ENCODE assay signal across 11 mouse cellular contexts in the genomic region with DNA sequence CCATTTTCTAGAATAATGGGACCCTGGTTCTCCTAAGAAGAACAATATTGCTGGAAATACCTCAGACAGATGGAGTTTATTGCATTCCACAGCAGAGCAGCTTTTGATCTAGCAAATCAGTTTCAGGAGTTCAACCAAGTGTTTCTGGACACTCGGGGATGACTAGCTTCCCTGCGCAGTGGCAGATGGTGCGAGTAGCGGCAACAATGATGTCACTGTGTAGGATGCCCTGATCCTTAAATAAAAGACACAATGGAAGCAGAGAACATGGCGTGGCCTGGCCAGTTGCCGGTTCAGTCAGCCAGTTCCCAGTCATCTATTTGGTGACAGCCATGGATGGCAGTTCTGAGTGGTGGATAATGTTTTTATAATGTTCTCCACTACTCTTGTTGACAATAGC.
A peak's percentile ranks its signal among the peaks of the same experiment; 100 is the strongest.
DNase-seq lines count a peak whose midpoint lies in the region; ATAC-seq and TF ChIP-seq lines count a peak whose summit lies in the region.
"Had no signal": no experiment of that assay in that cellular context is flagged by ENCODE, and none has a peak within 500 bp of the region (broad histone marks: within the 10 kb centered on the region; RNA-seq: fewer than 3 reads in every experiment).

No protein-coding gene starts in this region.

- no peak for TF ChIP-seq EP300 in lung, postnatal 0 days (IDR thresholded peaks at IDR 0.05)

- no peak for ATAC-seq in heart, embryonic 13.5 days (ENCODE audit: extremely low read depth, insufficient number of reproducible peaks, low FRiP score, low TSS enrichment)
- peak; percentile 41 for ATAC-seq in lung, postnatal 0 days
- ATAC-seq in stomach, embryonic 14.5 days (ENCODE audit: insufficient number of reproducible peaks, insufficient read depth, low FRiP score, low read depth), result no peak
- ATAC-seq in megakaryocyte progenitor cell, adult 5-6 weeks (replicated peaks; ENCODE audit: poor library complexity), result no peak
- ATAC-seq: forebrain, embryonic 14.5 days had no signal

- no peaks in the 10 kb centered on the region for H3K36me3 ChIP-seq in heart, embryonic 13.5 days
- H3K36me3 ChIP-seq in lung, postnatal 0 days (ENCODE audit: insufficient read depth, low read length), result no peaks in the 10 kb centered on the region
- H3K36me3 ChIP-seq in stomach, embryonic 14.5 days (ENCODE audit: control insufficient read depth, insufficient read depth, low read length), result no peaks in the 10 kb centered on the region

- no peaks in the 10 kb centered on the region for H3K9me3 ChIP-seq in heart, embryonic 13.5 days
- H3K9me3 ChIP-seq in lung, postnatal 0 days (ENCODE audit: low read length), result no peaks in the 10 kb centered on the region
- no peaks in the 10 kb centered on the region for H3K9me3 ChIP-seq in stomach, embryonic 14.5 days (ENCODE audit: control insufficient read depth, low read depth, low read length)
- H3K9me3 ChIP-seq: megakaryocyte, embryonic 14.5 days had no signal

- 84% methylated on average over 6 of the region's 6 CpGs for WGBS in heart, embryonic 13.5 days
- 80% methylated on average over 6 of the region's 6 CpGs for WGBS in lung, postnatal 0 days
- WGBS in stomach, embryonic 14.5 days, result 82% methylated on average over 6 of the region's 6 CpGs

- peak overlapping the region; percentile 77 for H3K27ac ChIP-seq in heart, embryonic 13.5 days (replicated peaks)
- peak overlapping the region; percentile 47; the same call in 1 of the 2 replicates for H3K27ac ChIP-seq in lung, postnatal 0 days (ENCODE audit: low read length)
- H3K27ac ChIP-seq in embryonic fibroblast, embryonic 13.5 days (ENCODE audit: insufficient read depth, low read length), result peak overlapping the region; percentile 99
- peak overlapping the region; percentile 89 for H3K27ac ChIP-seq in stomach, embryonic 14.5 days (ENCODE audit: low read length)

- no peak for DNase-seq in heart, adult 8-10 months (ENCODE audit: low spot score)
- DNase-seq in lung, postnatal 0 days (ENCODE audit: low spot score), result no peak
- DNase-seq in lung, postnatal 36 days, result no peak
- DNase-seq in frontal cortex, postnatal 25 days (ENCODE audit: low spot score in 2 of 2), result no peak
- DNase-seq: kidney, adult 18-20 months had no signal

- H3K4me3 ChIP-seq in heart, embryonic 13.5 days, result no peak overlapping the region
- H3K4me3 ChIP-seq in lung, postnatal 0 days (ENCODE audit: low read depth, low read length), result no peak overlapping the region
- H3K4me3 ChIP-seq in embryonic fibroblast, embryonic 13.5 days (ENCODE audit: insufficient read depth, low read length), result no peak overlapping the region
- no peak overlapping the region for H3K4me3 ChIP-seq in stomach, embryonic 14.5 days (ENCODE audit: low read depth, low read length)
- H3K4me3 ChIP-seq: megakaryocyte, embryonic 14.5 days had no signal

- H3K27me3 ChIP-seq in heart, embryonic 13.5 days (replicated peaks), result no peaks in the 10 kb centered on the region
- no peaks in the 10 kb centered on the region for H3K27me3 ChIP-seq in lung, postnatal 0 days (replicated peaks; ENCODE audit: insufficient read depth, low read length)
- H3K27me3 ChIP-seq in stomach, embryonic 14.5 days (ENCODE audit: control insufficient read depth, insufficient read depth, low read length), result no peaks in the 10 kb centered on the region

- peaks cover 19% of the 10 kb centered on the region; the same call in 1 of the 2 replicates for H3K4me1 ChIP-seq in heart, embryonic 13.5 days
- H3K4me1 ChIP-seq in lung, postnatal 0 days (ENCODE audit: insufficient read depth, low read depth, low read length), result no peaks in the 10 kb centered on the region; the same call in 1 of the 2 replicates
- H3K4me1 ChIP-seq in embryonic fibroblast, embryonic 13.5 days (ENCODE audit: control insufficient read depth, insufficient read depth, low read length), result peaks cover 23% of the 10 kb centered on the region
- peaks cover 35% of the 10 kb centered on the region for H3K4me1 ChIP-seq in stomach, embryonic 14.5 days (ENCODE audit: control insufficient read depth, insufficient read depth, low read length)
- H3K4me1 ChIP-seq: megakaryocyte, embryonic 14.5 days had no signal

- no peak overlapping the region for H3K4me2 ChIP-seq in heart, embryonic 13.5 days
- H3K4me2 ChIP-seq in lung, postnatal 0 days (replicated peaks; ENCODE audit: low read depth, low read length), result no peak overlapping the region
- H3K4me2 ChIP-seq in stomach, embryonic 14.5 days (replicated peaks; ENCODE audit: low read depth, low read length), result no peak overlapping the region

- TF ChIP-seq POLR2A in embryonic fibroblast, embryonic 13.5 days (IDR thresholded peaks at IDR 0.05; ENCODE audit: low read depth, low read length), result peak; percentile 41

- no peak for TF ChIP-seq CTCF in lung, postnatal 0 days (IDR thresholded peaks at IDR 0.05)
- no peak for TF ChIP-seq CTCF in embryonic fibroblast, embryonic 13.5 days (IDR thresholded peaks at IDR 0.05; ENCODE audit: borderline replicate concordance, insufficient read depth, low read length)

- H3K9ac ChIP-seq in heart, embryonic 13.5 days, result no peak overlapping the region
- H3K9ac ChIP-seq in lung, postnatal 0 days (replicated peaks; ENCODE audit: low read depth), result no peak overlapping the region
- no peak overlapping the region for H3K9ac ChIP-seq in stomach, embryonic 14.5 days (replicated peaks; ENCODE audit: low read depth, low read length)

Comparison
In these comparisons a context has a peak if more than half of its experiments do, and no peak if none do; other contexts are left out.
1. H3K27ac ChIP-seq: peak in every context shown above with its lines; median percentile 99 in embryonic fibroblast, embryonic 13.5 days; 89 in stomach, embryonic 14.5 days; 77 in heart, embryonic 13.5 days; 47 in lung, postnatal 0 days.